Mouse (Mus musculus) hindbrain, embryonic 15.5 days (tissue): Measurements from ENCODE around the gene Ndufv3. TPM values are rescaled to one million over a fixed set of nuclear protein-coding genes. Genes with fewer than 3 reads are reported as not detected.
A peak's percentile ranks its signal among the peaks of the same experiment; 100 is the strongest.
"Not testable (repeated sequence)": the region's sequence is repeated elsewhere in the genome, so short reads cannot be mapped to it uniquely, and the experiment has no call there.

Experiments used
- ATAC-seq: fragments of 200-750 bp; cut with Nextera tagmentation; 2 replicates; pipeline ENCODE4 v1.8.0; 2017; ENCODE audit warnings: low read depth, moderate number of reproducible peaks, moderate TSS enrichment; ENCODE audit not compliant: low FRiP score
- H3K27ac ChIP-seq: fragments of 300-500 bp; sonication (generic); replicated peaks from 2 replicates; pipeline ENCODE4 v1.5.1; 2015; ENCODE audit warnings: mild to moderate bottlenecking, inconsistent platforms
- H3K27me3 ChIP-seq: fragments of 300-500 bp; sonication (generic); 2 replicates; pipeline ENCODE4 v1.6.1; 2015; ENCODE audit warnings: control low read depth, inconsistent platforms
- H3K36me3 ChIP-seq: fragments of 300-500 bp; sonication (generic); 2 replicates; pipeline ENCODE4 v1.6.1; 2015; ENCODE audit warnings: control low read depth, inconsistent platforms
- H3K4me1 ChIP-seq: fragments of 300-500 bp; sonication (generic); replicated peaks from 2 replicates; pipeline ENCODE4 v1.6.1; 2015; ENCODE audit warnings: control low read depth, inconsistent platforms
- H3K4me2 ChIP-seq: fragments of 300-500 bp; sonication (generic); 2 replicates; pipeline ENCODE4 v1.6.1; 2015; ENCODE audit warnings: moderate library complexity, mild to moderate bottlenecking, inconsistent platforms
- H3K4me3 ChIP-seq: fragments of 300-500 bp; sonication (generic); 2 replicates; pipeline ENCODE4 v1.5.1; 2015; ENCODE audit warnings: mild to moderate bottlenecking, inconsistent platforms
- H3K9ac ChIP-seq: fragments of 300-500 bp; sonication (generic); 2 replicates; pipeline ENCODE4 v1.6.1; 2015; ENCODE audit warnings: inconsistent platforms
- H3K9me3 ChIP-seq: fragments of 300-500 bp; sonication (generic); 2 replicates; pipeline ENCODE4 v1.6.1; 2016; ENCODE audit warnings: control low read depth, inconsistent platforms
- WGBS: fragments of 180-500 bp; shearing (Covaris S2); methylation state at CpG from one replicate; pipeline ENCODE4 v1.1.7; 2015; 5-methylcytosine and 5-hydroxymethylcytosine counted together
- polyA plus RNA-seq: library from polyadenylated mRNA; unstranded; fragments of >200 nt; fragmentation: Nextera tagmentation; extraction: Ambion mirVana; gene quantifications from 2 replicates; pipeline ENCODE4 v1.2.1, GENCODE M21; 2015

Ndufv3 gene
- polyA plus RNA-seq, 1 experiment from 2014 or later: 445 TPM

- peaks cover 17% of the 10 kb centered on the region for H3K4me1 ChIP-seq
- H3K9ac ChIP-seq: no peak overlapping the region
- no peak overlapping the region for H3K4me3 ChIP-seq
- no peak for ATAC-seq
- no peaks in the 10 kb centered on the region for H3K27me3 ChIP-seq
- H3K27ac ChIP-seq: peak overlapping the region; percentile 68
- no peak overlapping the region for H3K4me2 ChIP-seq
- H3K9me3 ChIP-seq: no peaks in the 10 kb centered on the region
- no peaks in the 10 kb centered on the region for H3K36me3 ChIP-seq
- WGBS: 49% methylated on average over 4 of the region's 4 CpGs
These were observed 21.0 kb downstream of the Ndufv3 start for GRCm38 (mm10) chr17:31540809-31541459.

GRCm38 (mm10) chr17:31541460-31541831 lies 21.5 kb downstream of the Ndufv3 start:
- Histone ChIP-seq H3K27me3 (no peaks in the 10 kb centered on the region), H3K4me3 (no peak overlapping the region), H3K27ac (peak overlapping the region; percentile 68), H3K36me3 (no peaks in the 10 kb centered on the region), H3K4me1 (peaks cover 16% of the 10 kb centered on the region), H3K4me2 (no peak overlapping the region), H3K9me3 (no peaks in the 10 kb centered on the region), H3K9ac (no peak overlapping the region)
- ATAC-seq: peak; percentile 35; the same call in 1 of the 2 replicates
- WGBS: 17% methylated on average over 6 of the region's 6 CpGs

GRCm38 (mm10) chr17:31543574-31543973 lies 23.7 kb downstream of the Ndufv3 start:
- Histone ChIP-seq H3K9ac (no peak overlapping the region), H3K4me1 (peaks cover 16% of the 10 kb centered on the region), H3K4me3 (no peak overlapping the region), H3K36me3 (no peaks in the 10 kb centered on the region), H3K27ac (no peak overlapping the region), H3K4me2 (no peak overlapping the region), H3K9me3 (no peaks in the 10 kb centered on the region), H3K27me3 (no peaks in the 10 kb centered on the region)
- ATAC-seq: no peak
- WGBS: 18% methylated on average over 6 of the region's 6 CpGs

- 86% methylated on average over 9 of the region's 9 CpGs for WGBS
- ATAC-seq: no peak
- Histone ChIP-seq H3K36me3 (no peaks in the 10 kb centered on the region), H3K9me3 (no peaks in the 10 kb centered on the region), H3K4me3 (no peak overlapping the region), H3K27ac (no peak overlapping the region), H3K27me3 (no peaks in the 10 kb centered on the region), H3K4me2 (no peak overlapping the region), H3K9ac (no peak overlapping the region), H3K4me1 (peaks cover 7% of the 10 kb centered on the region)
These were observed 26.7 kb downstream of the Ndufv3 start for GRCm38 (mm10) chr17:31546444-31547196.

GRCm38 (mm10) chr17:31547974-31548373 lies 28.1 kb downstream of the Ndufv3 start:
- Histone ChIP-seq H3K36me3 (no peaks in the 10 kb centered on the region), H3K27ac (no peak overlapping the region), H3K9me3 (no peaks in the 10 kb centered on the region), H3K4me1 (no peaks in the 10 kb centered on the region; the same call in 1 of the 2 replicates), H3K27me3 (no peaks in the 10 kb centered on the region), H3K4me2 (no peak overlapping the region), H3K9ac (no peak overlapping the region), H3K4me3 (no peak overlapping the region)
- 63% methylated on average over 3 of the region's 3 CpGs for WGBS
- ATAC-seq: no peak

GRCm38 (mm10) chr17:31549389-31549788 lies 29.5 kb downstream of the Ndufv3 start:
- 55% methylated on average over 8 of the region's 8 CpGs for WGBS
- Histone ChIP-seq H3K27me3 (no peaks in the 10 kb centered on the region), H3K9ac (no peak overlapping the region), H3K4me3 (no peak overlapping the region), H3K27ac (no peak overlapping the region), H3K4me1 (no peaks in the 10 kb centered on the region), H3K36me3 (no peaks in the 10 kb centered on the region), H3K4me2 (no peak overlapping the region), H3K9me3 (no peaks in the 10 kb centered on the region)
- ATAC-seq: no peak

- H3K4me2 ChIP-seq, H3K4me3 ChIP-seq, H3K4me1 ChIP-seq, ATAC-seq, H3K27ac ChIP-seq, H3K9ac ChIP-seq, H3K27me3 ChIP-seq, H3K9me3 ChIP-seq, H3K36me3 ChIP-seq: not testable (repeated sequence)
- 94% methylated on average over 23 of the region's 23 CpGs for whole genome bisulfite sequencing
These were observed 32.7 kb downstream of the Ndufv3 start for GRCm38 (mm10) chr17:31552601-31553000.

GRCm38 (mm10) chr17:31556253-31556652 lies 36.3 kb downstream of the Ndufv3 start:
- ATAC-seq: no peak
- WGBS: 73% methylated on average over 4 of the region's 4 CpGs
- no peak overlapping the region for H3K4me2 ChIP-seq
- no peaks in the 10 kb centered on the region for H3K36me3 ChIP-seq
- no peaks in the 10 kb centered on the region for H3K27me3 ChIP-seq
- H3K27ac ChIP-seq: 0 out of 2 replicates have a peak overlapping the region, but pooled peaks have one; percentile 22
- no peak overlapping the region for H3K4me3 ChIP-seq
- no peaks in the 10 kb centered on the region for H3K9me3 ChIP-seq
- no peak overlapping the region for H3K9ac ChIP-seq
- H3K4me1 ChIP-seq: peaks cover 14% of the 10 kb centered on the region

GRCm38 (mm10) chr17:31557124-31557880 lies 37.4 kb downstream of the Ndufv3 start:
- H3K36me3 ChIP-seq: no peaks in the 10 kb centered on the region
- H3K4me3 ChIP-seq: no peak overlapping the region
- 44% methylated on average over 11 of the region's 11 CpGs for WGBS
- peak overlapping the region; percentile 31 for H3K27ac ChIP-seq
- peak; percentile 61 for ATAC-seq
- H3K9ac ChIP-seq: no peak overlapping the region
- no peak overlapping the region for H3K4me2 ChIP-seq
- H3K4me1 ChIP-seq: peaks cover 14% of the 10 kb centered on the region
- H3K27me3 ChIP-seq: no peaks in the 10 kb centered on the region
- H3K9me3 ChIP-seq: no peaks in the 10 kb centered on the region

- H3K27me3 ChIP-seq: no peaks in the 10 kb centered on the region
- H3K4me2 ChIP-seq: no peak overlapping the region
- H3K9me3 ChIP-seq: no peaks in the 10 kb centered on the region
- peak overlapping the region; percentile 31; the same call in 1 of the 2 replicates for H3K27ac ChIP-seq
- WGBS: 79% methylated on average over 10 of the region's 10 CpGs
- ATAC-seq: no peak
- H3K9ac ChIP-seq: no peak overlapping the region
- H3K4me1 ChIP-seq: peaks cover 14% of the 10 kb centered on the region
- H3K36me3 ChIP-seq: no peaks in the 10 kb centered on the region
- no peak overlapping the region for H3K4me3 ChIP-seq
These were observed 38.1 kb downstream of the Ndufv3 start for GRCm38 (mm10) chr17:31557947-31558542.

GRCm38 (mm10) chr17:31559021-31559789 lies 39.3 kb downstream of the Ndufv3 start:
- Histone ChIP-seq H3K27me3 (no peaks in the 10 kb centered on the region), H3K4me2 (no peak overlapping the region), H3K4me1 (peaks cover 21% of the 10 kb centered on the region), H3K27ac (no peak overlapping the region), H3K9me3 (no peaks in the 10 kb centered on the region), H3K4me3 (no peak overlapping the region), H3K9ac (no peak overlapping the region), H3K36me3 (no peaks in the 10 kb centered on the region)
- 89% methylated on average over 11 of the region's 11 CpGs for WGBS
- ATAC-seq: no peak
